Mouse (Mus musculus): Measurements from ENCODE around the gene Zbtb20.

Gene Zbtb20

GRCm38 (mm10) chr16:43597375-43598060, 721.8 kb downstream of the Zbtb20 start:
- DNase-seq (ENCODE audit: low read depth, low spot score) = peak; percentile 66

- peak; percentile 47 for DNase-seq (ENCODE audit: low read depth, low spot score)
Measured at GRCm38 (mm10) chr16:43599707-43600106, 724.0 kb downstream of the Zbtb20 start.

DNA sequence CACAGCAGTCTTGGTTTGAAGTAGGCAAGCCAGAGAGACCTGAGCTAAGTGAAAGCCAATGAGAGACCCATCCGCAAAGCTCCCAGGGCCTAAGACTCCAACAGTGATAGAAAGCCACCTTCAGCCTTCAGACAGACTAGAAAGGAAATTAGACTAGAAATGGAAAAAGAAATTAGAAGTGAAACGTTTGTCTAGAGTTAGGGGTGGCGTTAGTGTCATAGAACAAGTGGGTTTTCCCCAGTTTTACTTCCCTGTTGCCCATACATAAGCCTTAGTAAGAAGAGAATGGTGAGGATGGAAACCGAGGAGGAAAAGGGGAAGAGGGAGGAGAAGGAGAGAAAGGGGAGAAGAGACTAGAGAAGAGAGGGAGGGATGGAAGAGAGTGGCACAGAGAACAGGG, 726.9 kb downstream of the Zbtb20 start:
- DNase-seq (ENCODE audit: low read depth, low spot score) = no peak

- no peak for DNase-seq (ENCODE audit: low read depth, low spot score)
Measured at GRCm38 (mm10) chr16:43603591-43604141, 728.0 kb downstream of the Zbtb20 start.

GRCm38 (mm10) chr16:43604399-43605013, 728.8 kb downstream of the Zbtb20 start:
- no peak for DNase-seq (ENCODE audit: low read depth, low spot score)

GRCm38 (mm10) chr16:43607086-43607485, 731.4 kb downstream of the Zbtb20 start:
- no peak for DNase-seq (ENCODE audit: low read depth, low spot score)

DNA sequence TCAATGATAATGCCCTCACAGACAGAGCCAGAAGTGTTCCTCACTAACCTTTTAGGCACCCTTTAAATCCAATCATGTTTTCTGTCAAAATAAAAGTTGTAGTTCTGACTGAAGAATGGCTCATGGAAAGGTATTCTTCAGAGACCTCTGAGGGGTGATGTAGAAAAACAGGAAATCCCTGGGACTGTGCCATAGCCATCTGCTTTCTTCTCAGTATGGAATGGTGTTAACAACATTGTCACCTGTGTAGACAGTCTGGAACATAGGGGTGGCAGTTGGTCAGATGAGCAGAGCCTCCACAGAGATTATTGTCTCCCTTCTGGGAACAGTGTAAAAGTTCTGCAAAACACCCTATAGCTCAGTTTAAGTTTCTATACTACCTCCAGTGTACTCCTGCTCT, 732.4 kb downstream of the Zbtb20 start:
- DNase-seq (ENCODE audit: low read depth, low spot score) = peak; percentile 54

GRCm38 (mm10) chr16:43610375-43610774, 734.7 kb downstream of the Zbtb20 start:
- DNase-seq (ENCODE audit: low read depth, low spot score) = no peak

DNA sequence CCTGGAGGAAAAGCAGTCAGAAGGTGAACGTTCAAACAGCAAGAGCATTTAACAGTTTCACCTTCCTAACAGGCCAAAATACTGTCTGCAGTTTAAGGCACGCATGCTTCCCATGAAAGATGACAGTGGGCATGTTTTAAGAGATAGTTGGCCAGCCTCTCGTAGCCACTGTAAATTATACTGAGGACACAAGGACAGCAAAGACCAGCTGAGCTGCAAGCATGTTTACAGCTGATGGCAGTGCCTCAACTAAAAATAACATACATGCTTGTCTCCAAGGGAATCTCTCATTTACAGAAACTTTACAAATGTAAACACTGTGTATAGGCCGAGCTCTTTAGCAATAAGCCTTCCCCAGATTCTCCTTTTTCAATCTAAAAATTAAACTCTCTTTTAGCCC, 740.7 kb downstream of the Zbtb20 start:
- DNase-seq (ENCODE audit: low read depth, low spot score) = no peak

GRCm38 (mm10) chr16:43617346-43617745, 741.7 kb downstream of the Zbtb20 start:
- no peak for DNase-seq (ENCODE audit: low read depth, low spot score)

- no peak for DNase-seq (ENCODE audit: low read depth, low spot score)
Measured at GRCm38 (mm10) chr16:43618286-43618685, 742.6 kb downstream of the Zbtb20 start.

DNA sequence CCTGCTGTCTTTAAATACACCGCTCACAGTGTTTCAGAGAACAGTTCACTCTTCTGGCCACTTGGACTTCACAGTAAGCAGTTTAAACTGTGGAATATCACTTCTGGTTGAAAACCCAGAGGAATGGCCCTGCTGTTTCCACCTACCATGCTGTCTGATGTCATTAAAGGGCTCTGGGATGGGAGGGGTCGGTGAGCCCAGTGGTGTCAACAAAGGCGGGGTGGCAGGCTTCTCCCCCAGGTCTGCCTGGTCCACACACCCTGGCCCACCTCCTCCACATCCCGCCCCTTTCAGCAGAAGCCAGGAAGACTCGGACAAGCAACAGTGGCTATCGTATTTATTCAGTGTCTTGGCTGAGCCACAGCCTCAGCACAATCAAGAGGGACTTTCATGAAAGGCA, 743.6 kb downstream of the Zbtb20 start:
- no peak for DNase-seq (ENCODE audit: low read depth, low spot score)

DNA sequence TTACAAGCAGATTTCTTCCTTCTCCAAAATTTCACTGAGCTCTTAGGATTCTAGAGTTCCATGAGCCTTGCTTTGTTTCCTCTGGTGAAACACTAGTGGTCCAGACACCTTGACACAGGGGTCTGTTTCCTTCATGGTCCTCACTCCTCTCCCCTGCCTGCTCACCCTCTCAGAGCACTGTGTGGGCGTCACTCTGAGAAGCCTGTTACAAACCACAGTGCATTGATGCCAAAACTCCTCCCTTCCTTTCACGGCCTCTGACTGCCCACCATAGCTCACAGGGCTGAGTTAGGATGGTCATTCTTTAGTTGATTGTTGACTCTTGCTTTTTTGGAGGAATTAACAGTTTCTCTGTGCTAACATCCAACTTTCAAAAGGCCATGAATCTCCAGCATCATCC, 744.7 kb downstream of the Zbtb20 start:
- DNase-seq (ENCODE audit: low read depth, low spot score) = no peak

GRCm38 (mm10) chr16:43623315-43624000, 747.8 kb downstream of the Zbtb20 start:
- DNase-seq (ENCODE audit: low read depth, low spot score) = no peak

- no peak for DNase-seq (ENCODE audit: low read depth, low spot score)
Measured at GRCm38 (mm10) chr16:43624876-43625275, 749.2 kb downstream of the Zbtb20 start.

DNA sequence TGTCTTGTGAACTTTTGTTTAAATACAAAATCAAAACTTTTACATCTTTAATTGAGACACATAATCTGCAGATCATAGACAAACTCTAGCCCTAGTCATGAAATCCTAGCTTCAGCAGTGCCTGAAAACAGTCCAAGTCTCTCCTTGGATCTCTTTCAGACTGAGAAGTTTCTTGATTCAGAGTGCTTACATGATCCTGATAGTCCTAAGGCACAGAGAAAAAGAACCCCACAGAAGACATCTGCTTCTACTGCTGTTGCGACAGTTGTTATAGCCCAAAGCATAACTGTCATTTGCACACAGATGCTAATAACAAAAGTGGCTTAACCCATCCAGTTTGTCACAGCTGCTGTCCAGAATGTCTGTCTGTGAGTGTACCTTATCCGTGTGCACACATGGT, 749.6 kb downstream of the Zbtb20 start:
- no peak for DNase-seq (ENCODE audit: low read depth, low spot score)

GRCm38 (mm10) chr16:43625956-43626355, 750.3 kb downstream of the Zbtb20 start:
- DNase-seq (ENCODE audit: low read depth, low spot score) = peak; percentile 84

DNA sequence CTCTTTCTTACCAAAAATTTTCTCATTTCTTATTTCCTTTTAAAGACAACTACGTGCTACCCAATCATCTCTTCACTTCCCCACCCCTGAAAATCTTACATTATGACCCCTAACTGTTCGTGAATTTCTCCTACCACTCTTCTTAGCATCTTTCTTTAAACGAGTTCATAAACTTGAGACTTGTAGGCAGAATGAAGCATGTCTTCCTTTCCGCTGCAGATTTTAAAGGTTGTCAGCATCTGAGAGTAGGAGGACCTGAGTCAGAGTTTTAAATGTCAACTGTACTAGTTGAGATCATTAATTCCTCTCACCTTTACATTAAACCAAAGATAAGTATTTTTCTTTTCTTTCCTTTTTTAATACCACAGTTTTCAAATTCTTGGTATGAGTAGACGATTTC, 753.0 kb downstream of the Zbtb20 start:
- DNase-seq (ENCODE audit: low read depth, low spot score) = peak; percentile 49

- no peak for DNase-seq (ENCODE audit: low read depth, low spot score)
Measured at GRCm38 (mm10) chr16:43631758-43632157, 756.1 kb downstream of the Zbtb20 start.

- DNase-seq (ENCODE audit: low read depth, low spot score) = no peak
Measured at GRCm38 (mm10) chr16:43634037-43634436, 758.4 kb downstream of the Zbtb20 start.

DNA sequence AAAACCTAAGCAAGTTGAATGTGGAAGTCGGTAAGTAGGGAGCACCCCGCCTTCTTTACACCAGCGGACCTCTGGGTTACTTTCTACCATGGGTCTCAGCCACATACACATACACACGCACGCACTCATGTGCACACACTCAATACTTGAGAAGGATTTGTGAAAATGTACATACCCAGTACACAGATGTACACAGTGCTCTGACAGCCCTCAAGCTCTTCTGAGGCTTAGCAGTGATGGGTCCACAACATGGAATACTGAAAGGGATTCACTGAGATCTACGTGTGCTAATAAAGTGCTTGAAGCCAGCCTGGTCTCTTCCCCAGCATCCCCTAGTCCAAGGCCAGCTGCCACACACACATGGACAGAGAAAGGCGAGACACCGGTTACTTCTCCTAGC, 761.6 kb downstream of the Zbtb20 start:
- no peak for DNase-seq (ENCODE audit: low read depth, low spot score)

DNA sequence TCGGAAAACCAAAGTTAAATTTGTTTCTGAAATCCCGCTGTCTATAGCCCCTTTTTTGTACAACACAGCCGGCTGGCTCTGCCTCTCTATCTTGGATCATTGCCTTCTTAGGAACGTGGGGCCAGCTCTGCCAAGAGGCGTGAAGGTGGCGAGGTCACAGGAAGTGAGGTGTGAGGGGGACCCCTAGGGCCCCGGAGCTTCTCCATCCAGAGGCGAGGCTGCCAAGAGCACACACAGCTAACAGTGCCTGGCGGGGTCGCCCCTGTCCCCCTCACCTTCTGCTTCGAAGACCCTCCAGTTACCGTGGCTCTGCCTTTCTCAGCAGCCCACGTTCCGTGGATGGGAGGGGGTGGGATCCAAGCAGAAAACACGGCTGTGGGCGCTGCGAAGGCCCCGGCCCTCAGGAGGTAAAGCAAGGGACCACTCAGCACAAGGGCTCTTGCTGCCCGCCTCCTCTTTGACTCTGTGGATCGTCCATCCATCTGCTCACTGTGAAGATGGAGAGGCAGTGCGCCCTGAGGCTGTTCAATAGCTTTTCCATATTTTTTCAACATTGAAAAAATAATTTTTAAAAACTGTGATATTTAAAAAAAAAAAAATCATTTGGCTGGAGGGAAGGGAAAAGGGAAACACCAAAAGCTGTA, 762.8 kb downstream of the Zbtb20 start:
- no peak for DNase-seq (ENCODE audit: low read depth, low spot score)
